Mouse (Mus musculus): ENCODE measurements at regions not wholly inside any gene's neighbourhood (a gene's known extent, or its start where the extent isn't known, plus 50 kb on each side); places are given as distances from the start of the nearest gene placed in this dataset.

DNA sequence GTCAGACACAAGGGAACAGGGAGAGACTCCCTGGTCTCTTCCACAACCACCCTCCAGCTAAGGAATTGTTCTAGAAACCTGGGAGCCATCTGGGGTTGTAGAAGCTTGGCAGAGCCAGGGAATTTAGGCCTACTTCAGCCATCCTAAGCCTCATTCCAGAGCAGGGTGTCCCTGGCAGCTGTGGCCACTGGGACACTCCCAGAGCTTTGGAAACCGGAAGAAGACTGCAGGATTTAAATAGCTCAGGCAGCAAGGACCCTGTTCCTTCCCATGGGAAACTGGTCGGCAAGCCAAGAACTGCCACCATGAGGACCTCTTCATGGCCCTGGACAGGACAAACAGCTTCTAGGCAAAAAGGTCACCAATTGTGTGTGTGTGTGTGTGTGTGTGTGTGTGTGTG lies 239.9 kb downstream of the Bcor start:
- Histone ChIP-seq H3K27ac (no peak overlapping the region), H3K27me3 (peaks cover 3% of the 10 kb centered on the region; the same call in 1 of the 2 replicates), H3K4me3 (no peak overlapping the region), H3K4me1 (no peaks in the 10 kb centered on the region), H3K9ac (no peak overlapping the region), H3K36me3 (ENCODE audit: poor library complexity, severe bottlenecking) (no peaks in the 10 kb centered on the region), H3K4me2 (no peak overlapping the region), H3K9me3 (replicated peaks) (no peaks in the 10 kb centered on the region)
- WGBS: 63% methylated on average over 2 of the region's 2 CpGs
- no peak for ATAC-seq

DNA sequence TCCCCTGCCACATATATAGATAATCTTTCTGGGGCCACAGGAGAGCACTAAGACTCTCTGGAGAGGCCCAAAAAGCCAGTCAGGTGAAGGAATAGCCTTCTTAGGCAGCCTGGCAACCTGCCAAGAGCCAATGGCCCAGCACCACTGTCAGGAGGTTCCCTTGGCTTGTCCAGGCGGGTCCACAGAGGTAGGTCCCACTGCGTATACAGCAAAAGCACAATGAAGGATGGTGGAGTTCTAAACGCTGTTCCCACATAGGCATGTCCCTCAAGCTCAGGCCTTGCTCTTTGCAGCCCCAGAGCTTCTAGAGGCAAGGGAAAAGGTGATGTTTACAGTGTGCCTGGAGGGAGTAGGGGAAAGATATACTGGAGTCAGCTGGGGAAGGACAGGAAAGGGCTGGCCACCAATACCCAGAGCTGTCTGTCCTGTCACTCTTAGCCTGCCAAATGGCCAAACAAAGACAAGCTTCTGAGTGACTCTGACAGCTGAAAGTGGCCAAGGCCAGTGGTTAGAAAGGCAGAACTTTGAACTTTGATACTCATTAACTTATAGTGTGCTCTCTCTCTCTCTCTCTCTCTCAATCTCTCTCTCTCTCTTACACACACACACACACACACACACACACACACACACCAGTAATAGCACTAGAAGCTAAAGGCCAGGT lies 235.4 kb downstream of the Bcor start:
- no peaks in the 10 kb centered on the region for H3K36me3 ChIP-seq (ENCODE audit: poor library complexity, severe bottlenecking)
- ATAC-seq: no peak
- no peak overlapping the region for H3K27ac ChIP-seq
- H3K4me2 ChIP-seq: no peak overlapping the region
- H3K9me3 ChIP-seq (replicated peaks): no peaks in the 10 kb centered on the region
- WGBS: 82% methylated on average over 3 of the region's 3 CpGs
- no peaks in the 10 kb centered on the region for H3K4me1 ChIP-seq
- peaks cover 3% of the 10 kb centered on the region; the same call in 1 of the 2 replicates for H3K27me3 ChIP-seq
- H3K9ac ChIP-seq: no peak overlapping the region
- no peak overlapping the region for H3K4me3 ChIP-seq

GRCm38 (mm10) chrX:11926868-11927535 lies 233.2 kb downstream of the Bcor start:
- Histone ChIP-seq H3K27me3 (no peaks in the 10 kb centered on the region), H3K4me3 (no peak overlapping the region), H3K9ac (no peak overlapping the region), H3K27ac (no peak overlapping the region), H3K4me2 (no peak overlapping the region), H3K36me3 (ENCODE audit: poor library complexity, severe bottlenecking) (no peaks in the 10 kb centered on the region), H3K9me3 (replicated peaks) (no peaks in the 10 kb centered on the region), H3K4me1 (no peaks in the 10 kb centered on the region)
- 36% methylated on average over 10 of the region's 10 CpGs for WGBS
- no peak for ATAC-seq

DNA sequence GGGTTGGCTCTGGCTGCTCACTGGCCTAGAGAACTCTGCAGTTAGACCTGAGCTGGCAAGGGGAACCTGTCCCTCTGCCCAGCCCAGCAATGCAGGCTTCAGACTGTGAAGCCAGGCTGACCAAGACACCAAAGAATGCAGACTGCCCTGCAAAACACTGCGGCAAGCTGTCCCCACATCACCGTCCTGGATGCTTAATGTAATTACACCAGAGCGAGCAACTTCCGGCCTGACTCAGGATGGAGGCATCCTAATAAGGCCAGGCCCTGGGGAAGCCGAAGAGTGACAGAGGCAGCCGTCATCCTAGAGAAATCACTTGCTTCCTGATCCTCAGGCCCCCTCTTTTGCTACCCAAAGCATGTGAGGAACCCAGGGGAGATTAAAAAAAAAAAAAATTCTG lies 230.7 kb downstream of the Bcor start:
- Histone ChIP-seq H3K9me3 (replicated peaks) (no peaks in the 10 kb centered on the region), H3K9ac (no peak overlapping the region), H3K27ac (no peak overlapping the region), H3K36me3 (ENCODE audit: poor library complexity, severe bottlenecking) (no peaks in the 10 kb centered on the region), H3K27me3 (no peaks in the 10 kb centered on the region), H3K4me2 (no peak overlapping the region), H3K4me1 (no peaks in the 10 kb centered on the region), H3K4me3 (no peak overlapping the region)
- ATAC-seq: no peak
- 73% methylated on average over 6 of the region's 6 CpGs for WGBS

- no peak overlapping the region for H3K4me2 ChIP-seq
- no peaks in the 10 kb centered on the region for H3K27me3 ChIP-seq
- no peaks in the 10 kb centered on the region for H3K36me3 ChIP-seq (ENCODE audit: poor library complexity, severe bottlenecking)
- no peak for ATAC-seq
- WGBS: 76% methylated on average over 9 of the region's 9 CpGs
- H3K4me3 ChIP-seq: no peak overlapping the region
- H3K9ac ChIP-seq: no peak overlapping the region
- H3K9me3 ChIP-seq (replicated peaks): no peaks in the 10 kb centered on the region
- H3K27ac ChIP-seq: no peak overlapping the region
- H3K4me1 ChIP-seq: no peaks in the 10 kb centered on the region
These were observed 228.7 kb downstream of the Bcor start for GRCm38 (mm10) chrX:11931432-11931831.

- no peaks in the 10 kb centered on the region for H3K27me3 ChIP-seq
- no peak overlapping the region for H3K4me3 ChIP-seq
- no peaks in the 10 kb centered on the region for H3K9me3 ChIP-seq (replicated peaks)
- H3K36me3 ChIP-seq (ENCODE audit: poor library complexity, severe bottlenecking): no peaks in the 10 kb centered on the region
- H3K27ac ChIP-seq: no peak overlapping the region
- H3K9ac ChIP-seq: no peak overlapping the region
- no peak for ATAC-seq
- H3K4me1 ChIP-seq: no peaks in the 10 kb centered on the region
- 65% methylated on average over 5 of the region's 5 CpGs for WGBS
- no peak overlapping the region for H3K4me2 ChIP-seq
These were observed 224.8 kb downstream of the Bcor start for GRCm38 (mm10) chrX:11935337-11935736.

DNA sequence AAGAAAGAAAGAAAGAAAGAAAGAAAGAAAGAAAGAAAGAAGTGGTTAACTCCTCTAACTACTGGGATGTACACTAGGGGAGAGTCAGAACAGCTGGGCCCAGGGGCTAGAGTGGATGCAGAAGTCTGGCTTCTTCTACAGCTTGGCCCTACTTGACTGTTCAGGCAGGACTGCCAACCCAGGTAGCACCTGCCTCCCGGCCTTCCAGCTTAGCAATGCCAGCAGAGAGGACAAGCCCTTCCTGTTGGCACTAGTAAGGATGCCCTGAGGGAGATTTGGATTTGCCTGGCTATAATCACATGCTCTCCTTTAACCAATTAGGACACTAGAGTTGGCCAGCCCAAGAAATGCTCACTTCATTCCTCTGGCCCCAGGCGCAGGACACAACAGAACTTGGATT lies 219.9 kb downstream of the Bcor start:
- Histone ChIP-seq H3K27ac (no peak overlapping the region), H3K9me3 (replicated peaks) (no peaks in the 10 kb centered on the region), H3K36me3 (ENCODE audit: poor library complexity, severe bottlenecking) (no peaks in the 10 kb centered on the region), H3K4me1 (no peaks in the 10 kb centered on the region), H3K9ac (no peak overlapping the region), H3K4me3 (no peak overlapping the region), H3K4me2 (no peak overlapping the region), H3K27me3 (no peaks in the 10 kb centered on the region)
- WGBS: 74% methylated on average over 2 of the region's 2 CpGs
- no peak for ATAC-seq

DNA sequence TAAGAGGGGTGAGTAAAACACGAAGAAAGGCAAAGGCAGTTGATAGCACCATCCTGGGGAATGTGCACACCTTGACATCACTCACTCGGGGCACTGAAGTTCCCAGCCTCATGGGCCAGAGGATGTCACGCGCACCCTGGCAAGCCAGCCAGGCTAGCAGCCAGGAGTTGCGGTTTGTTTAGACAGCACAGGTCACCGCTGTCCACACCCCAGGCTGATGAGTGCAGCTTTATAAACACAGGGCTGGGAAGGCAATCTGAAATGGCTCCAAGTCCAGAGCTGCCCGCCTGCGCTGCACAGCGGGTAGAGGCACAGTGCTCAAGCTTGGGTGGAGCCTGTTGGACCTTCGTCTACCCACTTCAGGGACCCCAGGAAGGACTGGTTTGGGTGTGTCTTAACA lies 216.8 kb downstream of the Bcor start:
- H3K4me3 ChIP-seq: no peak overlapping the region
- ATAC-seq: no peak
- WGBS: 76% methylated on average over 10 of the region's 10 CpGs

DNA sequence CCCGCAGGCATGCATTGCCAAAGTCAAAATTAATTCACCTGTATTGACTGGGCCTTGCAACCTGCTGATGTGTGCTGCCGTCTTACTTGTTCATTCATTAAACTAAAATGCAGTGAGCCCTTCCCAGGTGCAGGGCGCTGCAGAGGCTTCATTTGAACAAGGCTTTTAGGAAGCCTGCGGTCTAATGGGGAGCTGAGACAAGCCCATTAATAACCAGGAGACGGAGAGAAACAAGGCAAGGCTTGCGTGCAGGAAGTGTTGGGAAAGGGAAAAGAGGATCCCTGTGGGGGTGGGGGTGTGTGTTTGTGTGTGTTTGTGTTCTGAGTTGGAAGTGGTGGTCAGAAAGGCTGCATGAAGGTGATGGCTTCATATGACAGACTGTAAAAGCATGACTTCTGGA lies 215.6 kb downstream of the Bcor start:
- no peaks in the 10 kb centered on the region for H3K36me3 ChIP-seq (ENCODE audit: poor library complexity, severe bottlenecking)
- no peak overlapping the region for H3K4me3 ChIP-seq
- no peaks in the 10 kb centered on the region for H3K27me3 ChIP-seq
- no peak overlapping the region for H3K9ac ChIP-seq
- no peak overlapping the region for H3K4me2 ChIP-seq
- 21% methylated on average over 6 of the region's 6 CpGs for WGBS
- H3K9me3 ChIP-seq (replicated peaks): no peaks in the 10 kb centered on the region
- no peak for ATAC-seq
- no peak overlapping the region for H3K27ac ChIP-seq
- no peaks in the 10 kb centered on the region for H3K4me1 ChIP-seq

More for the DNA sequence above, 216.8 kb downstream of the Bcor start:
- no peaks in the 10 kb centered on the region for H3K36me3 ChIP-seq (ENCODE audit: poor library complexity, severe bottlenecking)
- no peaks in the 10 kb centered on the region for H3K4me1 ChIP-seq
- no peaks in the 10 kb centered on the region for H3K27me3 ChIP-seq
- H3K4me2 ChIP-seq: no peak overlapping the region
- H3K9me3 ChIP-seq (replicated peaks): no peaks in the 10 kb centered on the region
- H3K27ac ChIP-seq: no peak overlapping the region
- H3K9ac ChIP-seq: no peak overlapping the region

DNA sequence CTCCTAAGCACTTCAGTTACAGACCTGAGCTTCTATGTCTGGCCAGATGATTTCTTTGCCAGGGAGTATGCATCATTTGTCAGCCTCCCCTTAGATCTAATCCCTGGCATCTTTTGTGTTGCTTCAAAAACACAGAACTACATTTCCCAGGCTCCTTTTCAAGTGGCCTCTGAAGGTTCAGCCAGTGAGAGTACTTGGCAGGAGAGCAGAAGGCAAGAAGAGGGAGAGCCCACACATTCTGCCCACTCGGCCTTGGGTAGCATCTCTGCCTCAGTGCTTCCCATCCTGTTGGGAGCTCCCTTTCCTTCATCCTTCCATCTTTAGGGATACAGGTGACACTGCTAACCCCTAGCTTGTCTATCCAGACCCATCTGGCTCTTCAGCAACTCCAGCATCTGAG lies 214.9 kb downstream of the Bcor start:
- Histone ChIP-seq H3K4me1 (no peaks in the 10 kb centered on the region), H3K27me3 (no peaks in the 10 kb centered on the region), H3K27ac (no peak overlapping the region), H3K9me3 (replicated peaks) (no peaks in the 10 kb centered on the region), H3K4me2 (no peak overlapping the region), H3K36me3 (ENCODE audit: poor library complexity, severe bottlenecking) (no peaks in the 10 kb centered on the region), H3K4me3 (no peak overlapping the region), H3K9ac (no peak overlapping the region)
- no peak for ATAC-seq
- 13% methylated on average over 1 of the region's 1 CpGs for WGBS

DNA sequence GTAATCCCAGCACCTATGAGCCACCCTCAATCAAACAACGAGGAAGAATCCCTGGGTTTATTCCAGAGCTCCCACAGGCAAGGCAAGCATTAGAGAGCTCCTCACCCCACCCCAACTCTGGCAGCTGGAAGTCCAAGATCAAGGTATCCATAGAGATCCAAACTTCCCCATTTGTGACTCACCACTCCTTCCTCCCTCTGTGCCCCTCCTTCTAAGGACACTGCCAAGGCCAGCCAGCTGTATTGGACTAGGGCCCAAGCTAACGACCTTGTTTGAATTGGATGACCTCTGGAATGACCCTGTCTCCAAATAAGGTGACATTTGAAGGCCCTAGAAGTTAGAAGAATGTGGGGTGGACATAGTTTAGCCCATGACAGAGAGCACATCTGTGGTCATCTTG lies 208.0 kb downstream of the Bcor start:
- H3K4me2 ChIP-seq: no peak overlapping the region
- no peak overlapping the region for H3K27ac ChIP-seq
- ATAC-seq: no peak

DNA sequence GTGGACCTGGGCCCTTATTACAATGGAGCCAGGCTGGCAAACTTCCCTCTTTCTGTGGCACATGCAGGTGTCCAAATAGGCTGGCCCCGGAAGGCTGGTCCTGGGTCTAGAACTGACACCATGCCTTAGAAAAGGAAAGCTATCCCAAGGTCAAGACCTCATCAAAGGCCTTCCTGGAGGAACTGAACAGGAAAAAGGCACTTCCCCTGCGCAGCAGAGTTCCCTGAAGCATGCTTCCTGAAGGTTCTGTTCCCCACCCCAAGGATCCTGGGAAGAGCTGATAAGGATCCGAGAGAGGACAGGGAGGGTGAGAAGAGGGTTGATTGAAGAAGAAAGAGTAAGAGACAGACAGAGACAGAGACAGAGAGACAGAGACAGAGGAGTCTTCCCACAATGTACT lies 204.0 kb downstream of the Bcor start:
- Histone ChIP-seq H3K36me3 (ENCODE audit: poor library complexity, severe bottlenecking) (no peaks in the 10 kb centered on the region), H3K27ac (no peak overlapping the region), H3K4me1 (no peaks in the 10 kb centered on the region), H3K4me3 (no peak overlapping the region), H3K9me3 (replicated peaks) (no peaks in the 10 kb centered on the region; the same call in 1 of the 2 replicates), H3K4me2 (no peak overlapping the region), H3K27me3 (no peaks in the 10 kb centered on the region), H3K9ac (no peak overlapping the region)
- 95% methylated on average over 3 of the region's 3 CpGs for WGBS
- ATAC-seq: no peak

More for the DNA sequence above, 208.0 kb downstream of the Bcor start:
- no peaks in the 10 kb centered on the region for H3K27me3 ChIP-seq
- H3K36me3 ChIP-seq (ENCODE audit: poor library complexity, severe bottlenecking): no peaks in the 10 kb centered on the region
- no peak overlapping the region for H3K9ac ChIP-seq
- no peaks in the 10 kb centered on the region for H3K9me3 ChIP-seq (replicated peaks)
- no peaks in the 10 kb centered on the region for H3K4me1 ChIP-seq
- WGBS: 55% methylated on average over 2 of the region's 2 CpGs
- H3K4me3 ChIP-seq: no peak overlapping the region

DNA sequence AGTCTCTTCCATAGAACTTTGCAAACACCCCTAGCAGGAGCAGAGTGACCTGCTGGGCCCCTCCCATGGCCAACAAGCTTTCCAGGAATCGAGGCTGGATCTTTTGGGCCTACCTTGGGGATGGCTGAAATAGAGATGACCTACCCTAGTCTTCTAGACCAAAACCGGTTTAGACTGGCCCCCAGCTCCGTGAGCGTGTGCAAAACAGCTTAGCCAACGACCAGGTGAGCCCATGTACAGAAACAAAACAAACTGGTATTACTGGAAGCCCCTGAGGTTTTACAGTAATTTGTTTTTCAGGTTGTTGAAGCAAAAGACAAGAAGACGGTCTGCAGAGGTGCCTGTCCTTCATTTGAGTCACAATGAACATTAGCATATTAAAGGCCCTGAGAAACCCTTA lies 203.1 kb downstream of the Bcor start:
- Histone ChIP-seq H3K9me3 (replicated peaks) (no peaks in the 10 kb centered on the region; the same call in 1 of the 2 replicates), H3K9ac (no peak overlapping the region), H3K36me3 (ENCODE audit: poor library complexity, severe bottlenecking) (no peaks in the 10 kb centered on the region), H3K27ac (no peak overlapping the region), H3K4me2 (no peak overlapping the region), H3K4me1 (no peaks in the 10 kb centered on the region), H3K4me3 (no peak overlapping the region), H3K27me3 (no peaks in the 10 kb centered on the region)
- ATAC-seq: no peak
- WGBS: 51% methylated on average over 6 of the region's 6 CpGs

All from forebrain, embryonic 13.5 days (tissue).